Comparison of ENCODE assay signal across 8 mouse cellular contexts in the genomic region with DNA sequence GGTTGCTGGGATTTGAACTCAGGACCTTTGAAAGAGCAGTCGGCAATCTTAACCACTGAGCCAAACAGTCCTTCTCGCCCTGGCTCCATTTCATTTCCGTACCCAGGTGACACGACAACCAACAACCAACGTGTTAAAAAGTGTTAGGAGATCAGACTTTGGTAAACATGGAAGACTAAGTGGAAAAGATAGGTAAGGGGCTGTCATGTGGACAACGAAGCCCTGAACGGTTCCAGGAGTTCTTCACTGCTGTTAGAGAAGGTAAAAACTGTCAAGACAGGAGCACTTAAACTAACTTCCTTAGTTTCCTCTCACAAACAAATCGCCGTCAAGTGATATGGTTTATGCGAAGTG. TPM values are rescaled to one million over a fixed set of nuclear protein-coding genes. Genes with fewer than 3 reads are reported as not detected.
DNase-seq lines count a peak whose midpoint lies in the region; ATAC-seq and TF ChIP-seq lines count a peak whose summit lies in the region.

No protein-coding gene starts in this region.

- no peaks in the 10 kb centered on the region for H3K9me3 ChIP-seq in hindbrain, embryonic 12.5 days (replicated peaks)
- H3K9me3 ChIP-seq in midbrain, embryonic 12.5 days = no peaks in the 10 kb centered on the region

- no peak for DNase-seq in kidney, adult 2 months
- DNase-seq in kidney, postnatal 4 days = no peak
- DNase-seq in layer of hippocampus, adult 9-11 months = no peak
- DNase-seq in adrenal gland, adult 2 months = no peak
- DNase-seq in kidney, postnatal 10 days = no peak

- H3K36me3 ChIP-seq in kidney, adult 2 months (ENCODE audit: control insufficient read depth, insufficient read depth, low read length) = no peaks in the 10 kb centered on the region
- no peaks in the 10 kb centered on the region for H3K36me3 ChIP-seq in hindbrain, embryonic 12.5 days
- H3K36me3 ChIP-seq in midbrain, embryonic 12.5 days = no peaks in the 10 kb centered on the region

- peak; percentile 29 for ATAC-seq in hindbrain, embryonic 12.5 days (ENCODE audit: low FRiP score)
- ATAC-seq in midbrain, embryonic 12.5 days (ENCODE audit: low FRiP score, low read depth) = peak; percentile 34; the same call in 1 of the 2 replicates

- H3K4me1 ChIP-seq in kidney, adult 2 months (ENCODE audit: control insufficient read depth, insufficient read depth, low read length) = no peaks in the 10 kb centered on the region; the same call in 1 of the 2 replicates
- no peaks in the 10 kb centered on the region for H3K4me1 ChIP-seq in bone marrow, adult 2 months (ENCODE audit: control insufficient read depth, insufficient read depth, low read length)
- H3K4me1 ChIP-seq in hindbrain, embryonic 12.5 days = peaks cover 6% of the 10 kb centered on the region; the same call in 1 of the 2 replicates
- H3K4me1 ChIP-seq in midbrain, embryonic 12.5 days = no peaks in the 10 kb centered on the region

- 18% methylated on average over 10 of the region's 10 CpGs for WGBS in kidney, adult 2 months
- WGBS in bone marrow, adult 2 months = 20% methylated on average over 10 of the region's 10 CpGs
- 26% methylated on average over 10 of the region's 10 CpGs for WGBS in hindbrain, embryonic 12.5 days
- 24% methylated on average over 10 of the region's 10 CpGs for WGBS in midbrain, embryonic 12.5 days

- peak overlapping the region; percentile 87; the same call in 1 of the 2 replicates for H3K9ac ChIP-seq in hindbrain, embryonic 12.5 days
- H3K9ac ChIP-seq in midbrain, embryonic 12.5 days (replicated peaks) = peak overlapping the region; percentile 82; the same call in 1 of the 2 replicates

- H3K4me2 ChIP-seq in hindbrain, embryonic 12.5 days (replicated peaks) = peak overlapping the region; percentile 60
- peak overlapping the region; percentile 59 for H3K4me2 ChIP-seq in midbrain, embryonic 12.5 days (replicated peaks)

- TF ChIP-seq CTCF in kidney, adult 2 months (conservative IDR thresholded peaks at IDR 0.05; ENCODE audit: insufficient read depth, insufficient read length, low read depth, low read length) = no peak
- TF ChIP-seq CTCF in bone marrow, adult 2 months (IDR thresholded peaks at IDR 0.05; ENCODE audit: control insufficient read depth, insufficient read depth, low read length) = no peak

- no peaks in the 10 kb centered on the region for H3K27me3 ChIP-seq in kidney, adult 2 months (replicated peaks; ENCODE audit: control insufficient read depth, insufficient read depth, low read length)
- H3K27me3 ChIP-seq in hindbrain, embryonic 12.5 days = no peaks in the 10 kb centered on the region
- no peaks in the 10 kb centered on the region for H3K27me3 ChIP-seq in midbrain, embryonic 12.5 days

- peak overlapping the region; percentile 82 for H3K27ac ChIP-seq in kidney, adult 2 months (ENCODE audit: insufficient read depth, low read depth, low read length)
- no peak overlapping the region for H3K27ac ChIP-seq in bone marrow, adult 2 months (ENCODE audit: control insufficient read depth, insufficient read depth, low read depth, low read length, poor library complexity)
- H3K27ac ChIP-seq in hindbrain, embryonic 12.5 days = no peak overlapping the region; the same call in 1 of the 2 replicates
- no peak overlapping the region for H3K27ac ChIP-seq in midbrain, embryonic 12.5 days (replicated peaks)

- no peak for TF ChIP-seq POLR2A in kidney, adult 2 months (IDR thresholded peaks at IDR 0.05; ENCODE audit: low read depth, low read length)
- no peak for TF ChIP-seq POLR2A in bone marrow, adult 2 months (IDR thresholded peaks at IDR 0.05; ENCODE audit: borderline replicate concordance, control insufficient read depth, low read depth, low read length)

- peak overlapping the region; percentile 80 for H3K4me3 ChIP-seq in kidney, adult 2 months (ENCODE audit: insufficient read depth, low read depth, low read length)
- H3K4me3 ChIP-seq in bone marrow, adult 2 months (replicated peaks; ENCODE audit: control insufficient read depth, low read depth, low read length) = peak overlapping the region; percentile 76
- peak overlapping the region; percentile 89 for H3K4me3 ChIP-seq in hindbrain, embryonic 12.5 days
- peak overlapping the region; percentile 85 for H3K4me3 ChIP-seq in midbrain, embryonic 12.5 days

RNA-seq across cellular contexts. Expression of a gene that starts 0.3 kb away (rescaled TPM):
- 2.6 and 3.2 TPM in 2 replicates for polyA plus RNA-seq in kidney, adult 2 months (2012; rRNA removed)
- 0.70 and 2.4 TPM in 2 replicates for polyA plus RNA-seq in bone marrow, adult 2 months (2011; ENCODE audit: insufficient read depth, insufficient read length, low replicate concordance, missing spikeins)
- polyA plus RNA-seq in hindbrain, embryonic 12.5 days (2016; fragmentation: Nextera tagmentation; extraction: Ambion mirVana) = 5.6 and 6.1 TPM in 2 replicates
- 4.5 and 5.2 TPM in 2 replicates for polyA plus RNA-seq in midbrain, embryonic 12.5 days (2016; fragmentation: Nextera tagmentation; extraction: Ambion mirVana)
- 10 to 100 TPM in 1 of 2 experiments, 1 to 10 TPM in 1; 8.7 to 11.2 TPM for total RNA-seq in adrenal gland, adult 2 months (2021)
- 5.7 and 7.1 TPM in 2 replicates for polyA plus RNA-seq in adrenal gland, adult 2 months (2012; rRNA removed)

RNA-seq across cellular contexts. Expression of a gene that starts 17.0 kb away (rescaled TPM):
- 2.5 and 3.2 TPM in 2 replicates for polyA plus RNA-seq in kidney, adult 2 months (2012; rRNA removed)
- polyA plus RNA-seq in bone marrow, adult 2 months (2011; ENCODE audit: insufficient read depth, insufficient read length, low replicate concordance, missing spikeins) = 4.3 and 6.1 TPM in 2 replicates
- 9.4 and 9.6 TPM in 2 replicates for polyA plus RNA-seq in hindbrain, embryonic 12.5 days (2016; fragmentation: Nextera tagmentation; extraction: Ambion mirVana)
- 8.7 and 9.6 TPM in 2 replicates for polyA plus RNA-seq in midbrain, embryonic 12.5 days (2016; fragmentation: Nextera tagmentation; extraction: Ambion mirVana)
- total RNA-seq in adrenal gland, adult 2 months (2021) = 10 to 100 TPM; 15.2 to 20.8 TPM
- polyA plus RNA-seq in adrenal gland, adult 2 months (2012; rRNA removed) = 2.0 and 2.2 TPM in 2 replicates
